Mouse (Mus musculus) stomach, embryonic 14.5 days (tissue): Measurements from ENCODE around the gene Map4k5. TPM values are rescaled to one million over a fixed set of nuclear protein-coding genes. Genes with fewer than 3 reads are reported as not detected.

ENCODE experiments used
- ATAC-seq: fragments of 200-750 bp; cut with Nextera tagmentation; 2 replicates; pipeline ENCODE4 v1.8.0; 2017; ENCODE audit warnings: low read depth, moderate TSS enrichment; ENCODE audit not compliant: insufficient number of reproducible peaks, insufficient read depth, low FRiP score
- H3K27ac ChIP-seq: fragments of 300-500 bp; sonication (generic); 2 replicates; pipeline ENCODE4 v1.5.1; 2014; ENCODE audit warnings: mild to moderate bottlenecking, low read length, moderate library complexity, mixed read lengths
- H3K27me3 ChIP-seq: fragments of 300-500 bp; sonication (generic); 2 replicates; pipeline ENCODE4 v1.6.1; 2014; ENCODE audit warnings: low read length, control low read depth, mixed read lengths; ENCODE audit not compliant: control insufficient read depth, insufficient read depth
- H3K36me3 ChIP-seq: fragments of 300-500 bp; sonication (generic); 2 replicates; pipeline ENCODE4 v1.6.1; 2014; ENCODE audit warnings: mild to moderate bottlenecking, control low read depth, low read length, moderate library complexity, mixed read lengths; ENCODE audit not compliant: control insufficient read depth, insufficient read depth
- H3K4me1 ChIP-seq: fragments of 300-500 bp; sonication (generic); 2 replicates; pipeline ENCODE4 v1.6.1; 2014; ENCODE audit warnings: low read length, control low read depth, mixed read lengths; ENCODE audit not compliant: control insufficient read depth, insufficient read depth
- H3K4me2 ChIP-seq: fragments of 300-500 bp; sonication (generic); replicated peaks from 2 replicates; pipeline ENCODE4 v1.6.1; 2014; ENCODE audit warnings: low read depth, low read length, control low read depth
- H3K4me3 ChIP-seq: fragments of 300-500 bp; sonication (generic); 2 replicates; pipeline ENCODE4 v1.5.1; 2014; ENCODE audit warnings: low read depth, low read length, control low read depth
- H3K9ac ChIP-seq: fragments of 300-500 bp; sonication (generic); replicated peaks from 2 replicates; pipeline ENCODE4 v1.6.1; 2014; ENCODE audit warnings: low read depth, mild to moderate bottlenecking, control low read depth, low read length, moderate library complexity, mixed read lengths
- H3K9me3 ChIP-seq: fragments of 300-500 bp; sonication (generic); 2 replicates; pipeline ENCODE4 v1.6.1; 2016; ENCODE audit warnings: low read depth, low read length, control low read depth; ENCODE audit not compliant: control insufficient read depth
- WGBS: fragments of 180-500 bp; shearing (Covaris S2); extraction: QIAGEN DNeasy Blood & Tissue Kit; methylation state at CpG from one replicate; pipeline ENCODE4 v1.1.7; 2014; 5-methylcytosine and 5-hydroxymethylcytosine counted together
- polyA plus RNA-seq: library from polyadenylated mRNA; unstranded; fragments of >200 nt; fragmentation: Nextera tagmentation; extraction: Ambion mirVana; gene quantifications from 2 replicates; pipeline ENCODE4 v1.2.1, GENCODE M21; 2014

The Map4k5 gene
- polyA plus RNA-seq, 1 experiment from 2014 or later = 37.4 TPM

GRCm38 (mm10) chr12:69858847-69859246, 34.2 kb downstream of the Map4k5 start:
- ATAC-seq = no peak
- no peak overlapping the region for H3K4me3 ChIP-seq
- no peaks in the 10 kb centered on the region for H3K27me3 ChIP-seq
- no peak overlapping the region for H3K4me2 ChIP-seq
- H3K4me1 ChIP-seq = no peaks in the 10 kb centered on the region
- no peak overlapping the region for H3K9ac ChIP-seq
- WGBS = 80% methylated on average over 4 of the region's 4 CpGs
- H3K36me3 ChIP-seq = peaks cover 4% of the 10 kb centered on the region; the same call in 1 of the 2 replicates
- H3K9me3 ChIP-seq = no peaks in the 10 kb centered on the region
- no peak overlapping the region for H3K27ac ChIP-seq

DNA sequence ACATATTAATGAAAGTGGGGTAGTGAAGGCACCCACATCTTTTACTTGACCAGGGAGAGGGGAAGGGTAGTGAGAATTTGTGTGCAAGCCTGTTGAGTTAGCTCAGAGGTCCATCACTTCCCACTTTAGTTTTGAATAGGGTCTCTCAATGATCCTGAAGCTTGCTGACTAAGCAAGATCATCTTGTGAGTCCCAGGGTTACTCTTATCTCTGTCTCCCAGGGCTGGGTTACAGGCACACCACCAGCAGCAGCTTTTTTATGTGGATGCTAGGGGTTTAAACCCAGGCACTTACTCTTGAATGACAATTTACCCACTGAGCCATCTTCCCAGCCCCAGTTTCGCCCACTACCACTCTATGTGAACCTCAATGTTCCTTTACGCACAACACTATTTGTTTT, 35.4 kb downstream of the Map4k5 start:
- no peaks in the 10 kb centered on the region for H3K4me1 ChIP-seq
- H3K27me3 ChIP-seq = no peaks in the 10 kb centered on the region
- WGBS = 92% methylated on average over 2 of the region's 2 CpGs
- no peak overlapping the region for H3K4me2 ChIP-seq
- no peak for ATAC-seq
- H3K27ac ChIP-seq = no peak overlapping the region
- no peak overlapping the region for H3K4me3 ChIP-seq
- peaks cover 9% of the 10 kb centered on the region for H3K36me3 ChIP-seq
- no peak overlapping the region for H3K9ac ChIP-seq
- no peaks in the 10 kb centered on the region for H3K9me3 ChIP-seq

- peaks cover 15% of the 10 kb centered on the region for H3K36me3 ChIP-seq
- H3K4me3 ChIP-seq = no peak overlapping the region
- no peaks in the 10 kb centered on the region for H3K27me3 ChIP-seq
- no peaks in the 10 kb centered on the region for H3K9me3 ChIP-seq
- WGBS = 96% methylated on average over 10 of the region's 10 CpGs
- no peak overlapping the region for H3K4me2 ChIP-seq
- no peaks in the 10 kb centered on the region for H3K4me1 ChIP-seq
- no peak overlapping the region for H3K27ac ChIP-seq
- no peak overlapping the region for H3K9ac ChIP-seq
- no peak for ATAC-seq
Measured at GRCm38 (mm10) chr12:69856398-69856797, 36.6 kb downstream of the Map4k5 start.

DNA sequence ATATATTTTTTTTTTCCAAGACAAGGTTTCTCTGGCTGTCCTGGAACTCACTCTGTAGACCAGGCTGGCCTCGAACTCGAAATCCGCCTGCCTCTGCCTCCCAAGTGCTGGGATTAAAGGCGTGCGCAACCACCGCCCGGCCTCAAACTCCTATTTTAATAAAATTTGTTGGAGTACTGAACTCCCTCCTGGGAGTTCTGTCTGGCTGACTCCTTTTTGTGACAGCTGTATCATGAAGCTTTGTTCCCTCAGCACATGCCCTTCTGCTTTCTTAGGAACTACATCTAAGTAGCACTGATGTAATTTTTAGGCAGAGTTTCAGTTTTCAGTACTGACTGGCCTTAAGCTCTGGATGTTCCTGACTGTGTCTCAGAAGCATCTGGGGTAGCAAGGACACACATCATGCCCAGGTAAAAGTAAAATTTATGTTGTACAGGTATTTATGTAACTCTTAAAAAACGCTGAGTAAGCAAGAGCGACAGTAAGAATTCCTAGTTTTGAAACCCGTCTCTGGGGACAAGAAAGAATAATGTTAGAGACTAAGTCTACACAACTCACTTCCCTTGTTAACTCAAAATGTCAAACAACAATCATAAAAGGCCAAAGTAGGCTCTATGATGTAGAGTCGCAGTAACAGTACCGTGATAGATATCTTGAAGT, 37.2 kb downstream of the Map4k5 start:
- no peak for ATAC-seq

DNA sequence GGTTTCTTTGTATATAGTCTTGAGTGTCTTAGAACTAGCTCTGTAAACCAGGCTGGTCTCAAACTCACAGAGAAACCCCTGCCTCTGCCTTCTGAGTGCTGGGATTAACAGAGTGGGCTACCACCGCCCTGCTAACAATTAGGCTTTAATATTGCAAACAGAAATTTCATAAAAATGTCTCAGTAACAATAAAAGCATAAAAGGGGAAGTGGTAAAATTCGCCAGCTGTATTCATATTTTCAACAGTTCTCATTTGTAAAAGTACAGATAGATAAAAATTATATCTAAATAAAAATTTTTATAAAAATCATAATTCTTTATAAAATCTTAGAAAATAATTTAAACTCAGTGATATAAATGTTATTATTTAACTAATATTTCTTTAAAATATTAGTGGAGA, 39.1 kb downstream of the Map4k5 start:
- ATAC-seq = no peak
- Histone ChIP-seq H3K4me1 (no peaks in the 10 kb centered on the region), H3K27ac (no peak overlapping the region), H3K27me3 (no peaks in the 10 kb centered on the region), H3K4me3 (no peak overlapping the region), H3K9me3 (no peaks in the 10 kb centered on the region), H3K36me3 (peaks cover 17% of the 10 kb centered on the region), H3K4me2 (no peak overlapping the region), H3K9ac (no peak overlapping the region)
- whole genome bisulfite sequencing = 88% methylated on average over 2 of the region's 2 CpGs

More for the DNA sequence above, 37.2 kb downstream of the Map4k5 start:
- Histone ChIP-seq H3K27ac (no peak overlapping the region), H3K27me3 (no peaks in the 10 kb centered on the region), H3K4me2 (no peak overlapping the region), H3K4me3 (no peak overlapping the region), H3K9me3 (no peaks in the 10 kb centered on the region), H3K4me1 (no peaks in the 10 kb centered on the region), H3K9ac (no peak overlapping the region), H3K36me3 (peaks cover 15% of the 10 kb centered on the region)
- WGBS = 94% methylated on average over 12 of the region's 12 CpGs

DNA sequence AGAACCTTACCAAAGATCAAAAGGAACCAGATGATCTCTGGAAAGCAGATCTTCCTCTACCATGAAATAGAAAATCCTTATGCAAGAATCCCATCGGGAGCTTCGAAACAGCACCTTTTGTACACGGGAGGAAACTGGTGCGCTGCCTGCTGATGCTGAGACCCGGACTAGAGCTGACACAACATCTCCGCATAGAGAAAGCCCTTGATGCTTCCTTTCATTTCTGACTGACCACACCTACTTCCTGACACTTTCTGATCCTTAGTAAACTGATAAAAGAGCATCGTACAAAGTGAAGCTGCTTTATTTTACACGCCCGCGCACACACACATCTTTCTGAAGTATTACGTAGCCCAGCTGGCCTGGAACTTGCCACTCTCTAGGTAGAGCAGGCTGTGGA, 39.6 kb downstream of the Map4k5 start:
- H3K36me3 ChIP-seq = peaks cover 17% of the 10 kb centered on the region

DNA sequence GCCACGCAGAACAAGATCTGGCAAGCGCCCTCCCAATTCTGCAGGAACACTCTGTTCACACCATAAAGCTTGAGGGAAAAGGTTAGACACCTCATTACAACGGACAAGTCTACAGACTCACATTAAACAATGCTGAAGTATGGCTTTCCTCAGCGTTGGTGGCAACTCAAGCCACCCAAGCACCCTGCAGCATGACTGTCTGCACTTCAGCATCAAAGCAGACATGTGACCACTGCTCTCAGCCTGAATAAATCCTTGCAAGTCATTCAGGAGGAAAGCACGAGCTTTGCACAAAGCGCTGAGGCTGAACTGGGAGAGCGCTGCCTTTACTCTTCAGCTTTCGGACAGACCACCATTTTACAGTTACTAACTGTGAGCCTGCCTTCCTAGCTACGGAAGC, 40.7 kb downstream of the Map4k5 start:
- H3K9me3 ChIP-seq = no peaks in the 10 kb centered on the region
- H3K27me3 ChIP-seq = no peaks in the 10 kb centered on the region
- WGBS = 90% methylated on average over 9 of the region's 9 CpGs
- H3K4me1 ChIP-seq = no peaks in the 10 kb centered on the region
- no peak for ATAC-seq
- no peak overlapping the region for H3K9ac ChIP-seq
- no peak overlapping the region for H3K4me2 ChIP-seq
- peaks cover 17% of the 10 kb centered on the region for H3K36me3 ChIP-seq
- no peak overlapping the region for H3K27ac ChIP-seq
- H3K4me3 ChIP-seq = no peak overlapping the region

More for the DNA sequence above, 39.6 kb downstream of the Map4k5 start:
- no peaks in the 10 kb centered on the region for H3K9me3 ChIP-seq
- ATAC-seq = no peak
- H3K4me2 ChIP-seq = no peak overlapping the region
- H3K27me3 ChIP-seq = no peaks in the 10 kb centered on the region
- WGBS = 82% methylated on average over 11 of the region's 11 CpGs
- no peak overlapping the region for H3K4me3 ChIP-seq
- no peak overlapping the region for H3K27ac ChIP-seq
- no peaks in the 10 kb centered on the region for H3K4me1 ChIP-seq
- H3K9ac ChIP-seq = no peak overlapping the region

DNA sequence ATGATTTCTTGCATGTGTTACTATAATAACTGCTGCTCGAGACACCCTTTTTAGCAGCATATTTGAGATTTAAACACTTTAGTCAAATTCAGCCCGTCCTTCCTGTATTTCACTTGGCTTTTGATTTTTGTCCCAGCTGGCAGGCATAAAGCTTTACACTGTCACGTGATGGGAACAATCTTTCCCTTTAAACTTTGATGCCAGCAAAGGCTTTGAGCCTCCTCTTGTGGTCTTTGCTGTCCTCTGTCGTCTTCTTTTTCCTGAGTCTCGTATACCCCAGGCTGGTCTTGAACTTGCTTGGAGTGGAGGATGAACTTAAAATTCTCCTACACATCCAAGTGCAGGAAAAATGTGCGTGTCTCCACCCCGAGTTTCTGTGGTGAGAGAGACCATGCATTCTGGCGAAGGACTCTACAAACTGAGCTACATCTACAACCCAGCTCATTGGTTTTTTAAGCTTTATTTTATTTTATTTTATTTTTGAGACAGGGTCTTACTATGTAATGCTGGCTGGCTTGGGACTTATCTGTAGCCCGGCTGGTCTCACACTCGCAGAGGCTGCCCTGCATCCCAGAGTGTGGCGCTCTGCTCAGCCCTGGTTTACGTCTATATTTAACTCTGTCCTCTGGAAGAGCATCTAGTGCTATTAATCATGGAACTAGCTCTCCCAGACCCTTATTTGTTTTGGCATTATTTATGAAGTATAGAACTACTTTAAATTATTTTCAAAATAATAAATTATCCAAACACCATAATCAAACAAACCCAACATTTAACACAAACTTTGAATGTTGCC, 44.7 kb downstream of the Map4k5 start:
- H3K36me3 ChIP-seq = peaks cover 39% of the 10 kb centered on the region
- H3K27me3 ChIP-seq = no peaks in the 10 kb centered on the region
- H3K27ac ChIP-seq = no peak overlapping the region
- H3K9ac ChIP-seq = no peak overlapping the region
- H3K4me2 ChIP-seq = no peak overlapping the region
- no peaks in the 10 kb centered on the region for H3K9me3 ChIP-seq
- no peak overlapping the region for H3K4me3 ChIP-seq
- H3K4me1 ChIP-seq = no peaks in the 10 kb centered on the region
- 79% methylated on average over 12 of the region's 12 CpGs for WGBS
- ATAC-seq = no peak
